Mouse (Mus musculus) retina, embryonic 14.5 days (tissue): Measurements from ENCODE around the gene Smdt1.
"Not testable (repeated sequence)": the region's sequence is repeated elsewhere in the genome, so short reads cannot be mapped to it uniquely, and the experiment has no call there.

Experiments
- DNase-seq: peaks from one replicate; pipeline ENCODE4 v3.0.0-alpha.2; 2015; ENCODE audit warnings: low spot score

The Smdt1 gene

DNA sequence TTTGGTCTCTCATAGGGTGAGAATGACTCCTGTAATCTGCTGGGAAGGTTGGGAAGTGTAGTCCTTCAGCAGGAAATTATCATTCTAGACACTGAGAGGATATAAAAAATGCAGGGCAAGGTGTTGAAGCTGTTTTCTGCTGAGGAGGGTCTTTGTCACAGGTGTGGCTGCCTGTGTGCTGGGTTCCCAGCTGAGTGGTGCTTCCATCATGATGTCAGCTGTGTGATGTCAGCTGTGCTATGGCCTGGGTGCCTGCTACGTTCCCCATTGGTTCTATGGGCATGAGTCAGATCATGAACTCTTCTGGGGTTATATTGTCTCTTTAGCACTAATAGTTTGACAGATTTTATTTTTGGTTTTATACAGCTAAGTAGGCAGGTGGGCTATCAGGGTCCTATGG, 30.1 kb downstream of the Smdt1 start:
- no peak for DNase-seq

DNA sequence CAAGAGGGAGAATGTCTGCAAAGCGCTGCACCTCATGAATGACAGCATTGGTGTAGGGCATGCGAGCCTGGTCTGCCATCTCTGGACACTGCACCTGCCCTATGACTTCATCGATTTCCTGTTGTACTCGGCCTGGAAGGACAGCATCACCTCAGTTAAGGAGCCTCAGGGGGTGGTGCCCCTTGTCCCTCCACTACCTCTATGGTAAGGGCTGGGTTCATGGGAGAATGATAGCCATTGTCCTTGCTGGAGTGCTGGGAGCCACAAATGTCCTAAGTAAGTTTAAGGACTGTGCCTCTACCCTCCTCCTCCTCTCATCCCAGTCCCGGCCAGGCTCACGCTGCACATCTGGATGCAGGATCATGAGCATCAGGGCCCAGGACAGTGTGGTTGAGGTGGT, 33.7 kb downstream of the Smdt1 start:
- DNase-seq = no peak

DNA sequence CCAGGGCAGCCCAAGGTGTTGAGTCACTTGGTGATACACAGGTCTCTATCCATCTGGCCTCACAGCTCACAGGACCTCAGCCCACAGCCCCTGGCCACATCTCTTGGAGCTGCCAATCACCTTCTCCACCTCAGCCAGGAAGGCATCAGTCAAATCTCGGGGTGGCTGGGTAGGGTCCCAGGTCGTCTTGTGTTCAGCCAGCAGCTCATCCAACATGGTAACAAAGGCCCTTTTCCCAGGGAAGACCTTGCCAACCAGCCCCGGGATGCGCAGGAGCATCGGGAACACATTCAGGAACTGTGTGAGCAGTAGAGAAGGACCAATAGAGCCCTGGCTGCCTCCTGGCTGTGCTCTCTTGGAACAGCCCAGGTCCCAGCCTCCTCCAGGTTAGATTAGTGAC, 34.2 kb downstream of the Smdt1 start:
- DNase-seq = no peak

DNA sequence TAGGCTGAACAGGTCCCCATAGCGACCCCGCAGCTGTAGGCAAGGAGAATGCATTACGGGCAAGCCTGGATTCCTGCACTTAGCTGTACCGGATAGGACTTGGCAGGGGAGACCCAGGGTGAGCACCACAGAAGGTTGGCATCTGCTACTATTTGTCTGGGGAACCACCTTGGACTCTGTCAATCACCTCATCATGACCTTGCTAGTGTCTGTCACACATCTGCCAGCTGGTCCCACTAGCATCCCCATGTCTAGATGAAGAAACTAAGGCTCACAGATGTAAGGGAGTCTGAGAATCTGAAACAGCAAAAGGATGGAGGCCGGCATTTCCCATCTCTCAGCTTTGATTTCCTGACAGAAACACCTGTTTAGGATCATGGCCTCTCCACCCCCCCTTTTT, 35.7 kb downstream of the Smdt1 start:
- DNase-seq = no peak

DNA sequence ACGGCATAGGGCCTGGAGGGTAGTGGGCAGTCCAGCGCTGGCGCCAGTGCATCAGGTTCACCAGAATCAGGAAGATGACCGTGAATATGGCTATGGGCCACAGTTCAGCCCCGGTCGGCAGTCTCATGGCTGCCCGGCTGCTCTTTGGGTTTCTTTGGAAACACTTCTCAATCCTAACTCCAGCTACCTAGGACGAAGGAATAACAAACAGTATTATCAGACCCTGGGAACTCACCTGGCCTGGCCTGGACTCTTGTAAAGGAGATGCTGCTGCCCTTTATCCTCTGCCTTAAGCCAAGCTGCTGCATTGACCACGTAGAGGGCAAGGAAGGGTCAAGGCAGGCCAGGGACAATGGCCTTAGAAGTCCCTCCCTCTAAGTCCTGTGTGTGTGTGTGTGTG, 37.1 kb downstream of the Smdt1 start:
- no peak for DNase-seq

DNA sequence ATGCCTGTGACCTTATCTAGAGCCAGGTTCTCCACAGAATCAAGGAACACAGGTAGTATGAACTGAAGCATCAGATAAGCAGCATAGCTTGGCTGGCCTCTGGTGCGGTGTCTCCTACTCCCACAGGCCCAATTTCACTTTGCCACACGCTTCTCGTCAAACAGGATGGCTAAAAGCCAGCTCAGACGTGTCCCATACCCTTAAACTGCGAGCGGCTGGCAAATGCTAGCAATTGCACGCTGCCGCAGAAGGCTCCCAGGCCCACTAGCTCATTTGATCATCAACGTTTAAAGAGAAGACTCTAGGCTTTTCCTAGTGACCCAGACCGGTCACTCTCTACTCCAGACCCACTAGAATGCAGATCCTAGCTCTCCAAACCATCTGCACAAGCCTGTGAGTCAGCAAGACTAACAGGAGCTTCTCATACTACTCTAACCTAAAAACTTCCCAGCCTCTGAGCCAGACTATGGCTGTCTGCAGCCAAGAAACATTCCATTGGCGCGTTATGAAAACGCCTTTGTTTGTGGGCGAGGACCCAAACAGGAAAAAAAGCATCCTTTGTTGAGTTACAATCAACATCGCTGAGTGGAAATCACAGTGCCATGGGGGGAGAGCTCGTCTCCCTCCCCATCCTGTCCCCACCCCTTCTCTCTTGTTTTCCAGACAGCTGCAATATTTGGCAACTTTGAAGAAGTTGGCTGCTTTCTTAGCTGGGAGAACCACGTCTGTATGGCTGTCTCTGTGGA, 37.8 kb downstream of the Smdt1 start:
- DNase-seq = no peak

DNA sequence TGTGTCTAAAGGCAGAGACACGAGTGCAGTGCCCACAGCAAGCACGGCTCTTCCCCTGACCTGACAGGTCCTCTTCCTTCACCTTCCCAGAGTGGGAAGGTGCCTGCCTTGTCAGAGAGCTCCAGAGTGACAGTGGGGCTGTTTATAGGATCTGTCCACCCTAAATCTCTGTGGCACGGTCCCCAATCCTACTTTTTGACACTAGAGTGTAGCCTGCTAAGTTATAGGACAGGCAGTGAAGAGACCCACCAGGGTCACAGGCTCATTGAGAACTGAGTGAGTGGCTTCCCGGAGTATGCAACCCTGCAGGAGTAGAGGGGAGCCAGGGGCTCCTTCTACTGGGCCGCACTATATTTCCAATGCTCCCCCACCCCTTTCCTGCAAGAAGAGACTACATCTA, 38.9 kb downstream of the Smdt1 start:
- DNase-seq = no peak

DNA sequence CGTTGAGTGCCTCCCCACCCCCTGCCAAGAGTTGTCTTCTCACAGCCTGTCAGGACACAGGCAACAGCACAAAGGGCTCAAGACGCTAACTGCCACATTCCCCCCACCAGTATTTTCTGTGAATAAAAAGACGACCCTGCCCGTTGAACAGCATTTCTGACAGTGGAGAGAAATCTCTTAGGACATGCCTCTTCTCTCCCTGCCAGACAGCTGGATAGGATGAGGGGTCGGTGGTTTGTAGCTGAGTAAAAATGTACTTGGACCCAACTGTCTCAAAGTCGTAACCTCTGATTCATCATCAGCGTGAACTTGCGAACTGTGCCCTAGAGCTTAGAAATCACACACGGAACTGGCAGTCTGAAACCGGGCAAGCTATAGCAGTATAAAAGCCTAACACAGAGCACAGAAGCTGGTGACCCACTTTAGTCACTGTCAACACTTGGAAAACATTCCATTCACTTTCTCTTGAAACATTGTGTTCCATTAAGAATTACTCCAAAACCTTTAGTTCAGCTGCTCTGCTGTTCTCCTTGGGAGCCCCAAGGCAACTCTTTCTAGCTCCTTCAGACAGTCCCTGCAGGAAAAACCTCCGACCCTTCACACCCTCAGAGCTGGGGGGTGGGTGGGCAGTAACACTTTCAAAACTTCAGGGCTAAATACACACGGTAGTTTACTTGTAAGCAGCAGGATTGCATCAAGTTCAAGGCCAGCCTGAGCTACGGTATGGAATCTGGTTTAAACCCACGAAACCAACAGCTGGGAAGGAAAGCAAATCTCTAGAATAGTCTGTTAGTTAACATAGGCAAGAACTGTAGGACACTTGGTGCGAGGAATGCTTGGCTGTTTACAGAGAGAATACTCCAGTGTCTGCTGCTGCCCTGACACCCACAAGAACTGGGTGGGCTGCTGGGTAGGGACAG, 39.8 kb downstream of the Smdt1 start:
- DNase-seq = peak; percentile 22

DNA sequence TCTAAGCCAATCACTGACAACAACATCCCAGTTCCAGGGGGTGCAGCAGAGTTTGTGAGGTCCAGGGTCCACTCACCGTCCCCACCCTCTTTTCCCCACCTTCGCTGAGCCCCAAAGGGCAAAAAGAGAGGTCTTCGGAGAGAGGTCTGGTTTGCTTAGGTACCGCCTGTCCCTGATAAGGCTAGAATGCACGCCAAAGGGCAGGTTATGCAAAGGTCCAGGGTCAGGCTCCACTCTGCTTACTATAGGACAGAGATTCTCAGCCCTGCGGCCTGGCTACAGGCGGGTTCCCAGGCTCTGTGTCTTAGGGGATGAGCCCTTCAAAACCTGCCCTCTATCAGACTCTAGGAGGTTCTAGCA, 40.7 kb downstream of the Smdt1 start:
- no peak for DNase-seq

DNA sequence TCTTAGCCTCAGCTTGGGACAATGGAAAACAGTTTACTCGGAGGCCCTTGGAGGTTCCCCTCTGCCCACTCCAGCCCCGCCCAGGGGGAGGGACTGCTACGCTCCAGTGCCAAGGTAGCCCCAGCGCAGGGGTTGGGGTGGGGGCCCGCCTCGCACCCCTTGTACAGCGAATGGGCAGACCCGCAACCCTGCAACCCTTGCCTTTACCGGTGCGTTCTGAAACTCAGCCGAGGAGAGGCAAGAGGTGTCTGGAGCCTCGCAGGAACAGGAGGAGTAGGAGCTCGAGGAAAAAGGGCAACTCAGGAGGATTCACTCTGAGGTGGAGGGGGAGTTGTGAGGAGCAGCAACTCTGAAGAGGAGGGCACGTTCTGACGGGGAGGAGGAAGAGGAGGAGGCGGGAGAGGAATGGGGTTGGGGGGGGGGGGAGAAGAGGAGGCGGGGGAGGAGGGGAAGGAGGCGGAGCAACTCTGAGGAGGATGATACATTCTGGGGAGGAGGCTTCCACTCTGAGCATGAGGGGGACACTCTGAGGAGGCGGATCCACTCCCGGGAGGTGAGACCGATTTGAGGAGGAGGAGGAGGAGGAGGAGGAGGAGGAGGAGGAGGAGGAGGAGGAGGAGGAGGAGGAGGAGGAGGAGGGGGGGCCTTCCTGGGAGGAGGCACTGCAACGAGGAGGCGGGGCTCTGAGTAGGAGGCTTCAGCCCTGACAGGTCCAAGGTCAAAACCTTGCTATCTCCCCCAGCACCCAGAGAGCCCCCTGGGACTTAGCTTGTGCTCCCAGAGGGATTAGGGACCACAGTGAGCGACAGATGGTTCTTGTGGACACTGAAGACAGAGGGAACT, 41.3 kb downstream of the Smdt1 start, which contains the start of gene Cyp2d22:
Gene Cyp2d22 (minus strand): TSS at position 390 of the 843 bp plus-strand sequence.
- peak; percentile 58 for DNase-seq

DNA sequence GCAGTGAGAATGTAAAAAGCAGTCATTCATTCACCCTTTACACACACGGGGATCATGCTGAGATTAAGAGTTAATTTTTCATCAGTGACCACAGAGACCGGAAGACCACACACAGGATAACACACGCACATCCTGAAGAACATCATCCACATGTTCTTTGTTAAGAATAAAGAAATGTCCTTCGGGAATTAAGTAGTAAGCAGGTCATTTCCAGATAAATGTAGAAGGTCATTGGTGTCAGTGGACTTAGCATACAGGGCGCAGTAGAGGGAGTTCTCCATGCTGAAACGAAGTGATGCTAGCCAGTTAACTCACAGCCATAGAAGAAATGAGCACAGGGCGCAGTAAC, 41.9 kb downstream of the Smdt1 start:
- no peak for DNase-seq

DNA sequence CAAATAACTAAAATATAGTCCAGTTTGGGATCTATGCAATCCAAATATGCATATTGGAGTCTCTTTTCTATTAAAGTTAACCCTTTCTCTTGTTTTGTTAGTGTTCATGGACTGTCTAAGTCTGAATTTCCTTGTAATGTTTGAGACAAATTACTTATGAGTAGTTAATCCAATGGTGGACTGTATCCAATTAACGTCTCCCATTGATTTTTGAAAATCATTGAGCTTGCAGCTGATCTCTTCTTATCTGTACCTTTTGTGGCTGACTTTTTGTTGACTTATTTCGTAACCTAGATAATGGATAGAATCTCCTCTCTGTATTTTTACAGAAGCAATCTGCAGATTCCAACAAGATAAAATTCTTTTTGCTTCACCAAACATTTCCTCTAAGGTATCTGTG, 43.7 kb downstream of the Smdt1 start:
- no peak for DNase-seq

DNA sequence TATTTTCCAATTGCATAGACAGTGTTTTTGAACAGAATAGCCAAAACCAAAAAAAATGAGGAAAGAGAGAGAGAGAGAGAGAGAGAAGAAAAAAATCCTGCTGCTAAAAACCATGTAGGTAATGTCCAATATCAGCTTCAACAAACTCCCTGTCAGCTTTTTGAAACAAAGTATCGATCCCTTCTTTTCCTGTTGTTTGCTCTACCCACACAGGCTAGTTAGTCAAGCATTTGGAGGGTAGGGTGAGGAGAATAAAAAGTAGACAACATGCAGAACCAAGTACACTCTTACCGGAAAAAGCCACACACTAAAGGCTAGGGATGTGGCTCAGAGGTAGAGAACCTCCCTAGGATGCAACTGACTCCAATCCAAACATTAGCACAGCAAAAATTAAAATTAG, 47.0 kb downstream of the Smdt1 start:
- DNase-seq = no peak

DNA sequence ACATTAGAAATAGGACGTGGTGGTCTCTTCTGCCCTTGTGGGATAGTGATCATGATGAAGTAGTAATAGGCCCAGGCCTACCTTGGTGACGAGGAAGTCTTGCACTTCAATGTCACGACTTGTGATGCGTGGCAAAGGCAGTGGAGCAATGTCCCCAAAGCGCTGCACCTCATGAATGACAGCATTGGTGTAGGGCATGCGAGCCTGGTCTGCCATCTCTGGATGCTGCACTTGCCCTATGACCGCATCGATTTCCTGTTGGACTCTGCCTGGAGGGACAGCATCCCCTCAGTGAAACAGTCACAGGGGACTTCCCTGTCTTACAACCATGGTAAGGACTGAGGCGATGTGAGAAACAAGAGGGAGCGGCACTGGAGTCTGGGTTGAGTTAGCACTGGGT, 51.2 kb downstream of the Smdt1 start:
- DNase-seq = not testable (repeated sequence)

DNA sequence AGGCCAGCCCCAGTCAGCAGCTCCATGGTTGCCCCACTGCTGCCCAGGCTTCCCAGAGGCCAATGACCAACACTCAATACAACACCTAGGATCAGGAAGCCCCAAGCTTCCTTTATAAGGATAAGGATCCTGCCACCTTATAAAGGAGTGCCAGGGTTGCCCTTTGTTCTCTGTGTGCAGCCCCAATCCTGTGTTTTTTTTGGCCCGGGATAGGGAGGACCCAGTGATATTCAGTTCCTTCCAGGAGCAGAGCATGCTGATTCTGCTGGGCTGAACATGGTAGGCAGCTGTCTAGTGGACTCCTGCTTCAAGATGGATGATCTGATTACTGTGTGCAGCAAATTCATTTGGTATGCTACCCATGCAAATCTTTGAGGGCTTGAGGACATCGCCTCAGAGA, 55.2 kb downstream of the Smdt1 start, which contains the start of gene Cyp2d11:
Gene Cyp2d11 (minus strand): TSS at position 101 of the 400 bp plus-strand sequence.
- DNase-seq = not testable (repeated sequence)

DNA sequence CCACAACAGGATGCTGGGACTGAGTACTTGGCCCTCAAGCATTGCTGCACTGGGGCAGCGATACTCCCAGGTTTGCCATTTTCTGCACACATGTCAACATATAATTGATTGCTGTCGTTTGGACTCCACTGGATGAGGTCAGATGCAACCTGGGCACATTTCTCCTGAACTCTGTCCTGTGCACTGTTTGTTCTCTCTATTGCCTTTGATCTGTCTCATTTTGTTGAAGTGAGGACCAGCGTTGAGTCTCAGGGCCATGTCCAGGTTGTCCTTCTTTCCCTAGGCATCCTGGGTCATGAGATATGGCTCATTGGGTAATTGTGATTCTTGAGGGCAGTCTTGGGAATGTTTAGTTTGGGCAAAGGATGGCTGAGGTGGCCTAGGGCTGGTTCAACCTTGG, 57.2 kb downstream of the Smdt1 start:
- not testable (repeated sequence) for DNase-seq
